Mouse (Mus musculus) limb, embryonic 10.5 days (tissue): ENCODE results near the gene Tgfb3. TPM values are rescaled to one million over a fixed set of nuclear protein-coding genes. Genes with fewer than 3 reads are reported as not detected.

ENCODE experiments used
- DNase-seq: peaks from one replicate; pipeline ENCODE4 v3.0.0-alpha.2; 2017; ENCODE audit warnings: low spot score
- H3K27ac ChIP-seq: fragments of 300-500 bp; sonication (generic); 2 replicates; pipeline ENCODE4 v1.5.1; 2016; ENCODE audit warnings: mild to moderate bottlenecking
- H3K27me3 ChIP-seq: fragments of 300-500 bp; sonication (generic); 2 replicates; pipeline ENCODE4 v1.6.1; 2016; ENCODE audit warnings: low read depth, mild to moderate bottlenecking; ENCODE audit not compliant: poor library complexity, severe bottlenecking
- H3K36me3 ChIP-seq: fragments of 300-500 bp; sonication (generic); 2 replicates; pipeline ENCODE4 v1.6.1; 2016; ENCODE audit warnings: mild to moderate bottlenecking, moderate library complexity
- H3K4me1 ChIP-seq: fragments of 300-500 bp; sonication (generic); 2 replicates; pipeline ENCODE4 v1.6.1; 2016
- H3K4me3 ChIP-seq: fragments of 300-500 bp; sonication (generic); 2 replicates; pipeline ENCODE4 v1.5.1; 2016; ENCODE audit warnings: mild to moderate bottlenecking, moderate library complexity
- H3K9me3 ChIP-seq: fragments of 300-500 bp; sonication (generic); replicated peaks from 2 replicates; pipeline ENCODE4 v1.6.1; 2016; ENCODE audit warnings: mild to moderate bottlenecking
- WGBS: fragments of 180-500 bp; shearing (Covaris S2); methylation state at CpG from one replicate; pipeline ENCODE4 v1.1.7; 2016; 5-methylcytosine and 5-hydroxymethylcytosine counted together
- polyA plus RNA-seq: library from polyadenylated mRNA; unstranded; fragments of >200 nt; fragmentation: Nextera tagmentation; extraction: Ambion mirVana; gene quantifications from 2 replicates; pipeline ENCODE4 v1.2.1, GENCODE M21; 2016

Gene Tgfb3
- polyA plus RNA-seq, 1 experiment from 2014 or later: 24.3 TPM

- WGBS: 85% methylated on average over 5 of the region's 5 CpGs
- no peaks in the 10 kb centered on the region for H3K27me3 ChIP-seq
- peaks cover 16% of the 10 kb centered on the region for H3K36me3 ChIP-seq
- no peak overlapping the region for H3K27ac ChIP-seq
- no peaks in the 10 kb centered on the region; the same call in 1 of the 2 replicates for H3K9me3 ChIP-seq
- peaks cover 13% of the 10 kb centered on the region for H3K4me1 ChIP-seq
- no peak for DNase-seq
- H3K4me3 ChIP-seq: no peak overlapping the region
These were observed 32.7 kb downstream of the Tgfb3 start for GRCm38 (mm10) chr12:86046141-86046540.

- peak overlapping the region; percentile 19; the same call in 1 of the 2 replicates for H3K27ac ChIP-seq
- no peaks in the 10 kb centered on the region; the same call in 1 of the 2 replicates for H3K9me3 ChIP-seq
- H3K4me1 ChIP-seq: peaks cover 47% of the 10 kb centered on the region
- no peak overlapping the region for H3K4me3 ChIP-seq
- peaks cover 18% of the 10 kb centered on the region for H3K36me3 ChIP-seq
- WGBS: 83% methylated on average over 6 of the region's 6 CpGs
- no peak for DNase-seq
- H3K27me3 ChIP-seq: no peaks in the 10 kb centered on the region
These were observed 39.1 kb downstream of the Tgfb3 start for GRCm38 (mm10) chr12:86039751-86040150.

- Histone ChIP-seq H3K27me3 (no peaks in the 10 kb centered on the region), H3K4me1 (peaks cover 54% of the 10 kb centered on the region), H3K4me3 (no peak overlapping the region), H3K36me3 (peaks cover 18% of the 10 kb centered on the region), H3K27ac (no peak overlapping the region), H3K9me3 (no peaks in the 10 kb centered on the region; the same call in 1 of the 2 replicates)
- 77% methylated on average over 5 of the region's 5 CpGs for WGBS
- no peak for DNase-seq
These were observed 39.8 kb downstream of the Tgfb3 start for GRCm38 (mm10) chr12:86039078-86039477.

- Histone ChIP-seq H3K9me3 (no peaks in the 10 kb centered on the region), H3K4me3 (no peak overlapping the region; the same call in 1 of the 2 replicates), H3K36me3 (peaks cover 5% of the 10 kb centered on the region), H3K27me3 (no peaks in the 10 kb centered on the region), H3K4me1 (peaks cover 70% of the 10 kb centered on the region), H3K27ac (peak overlapping the region; percentile 82)
- 9% methylated on average over 12 of the region's 12 CpGs for WGBS
- DNase-seq: peak; percentile 76
These were observed 41.5 kb downstream of the Tgfb3 start for GRCm38 (mm10) chr12:86037235-86037921.

- Histone ChIP-seq H3K4me3 (no peak overlapping the region; the same call in 1 of the 2 replicates), H3K4me1 (peaks cover 70% of the 10 kb centered on the region), H3K9me3 (no peaks in the 10 kb centered on the region), H3K36me3 (0 out of 2 replicates have a peak, but pooled peaks cover 2% of the 10 kb centered on the region), H3K27me3 (no peaks in the 10 kb centered on the region), H3K27ac (peak overlapping the region; percentile 82)
- 35% methylated on average over 9 of the region's 9 CpGs for WGBS
- no peak for DNase-seq
These were observed 42.3 kb downstream of the Tgfb3 start for GRCm38 (mm10) chr12:86036368-86037166.

- Histone ChIP-seq H3K27me3 (no peaks in the 10 kb centered on the region), H3K4me3 (no peak overlapping the region), H3K9me3 (no peaks in the 10 kb centered on the region), H3K36me3 (0 out of 2 replicates have a peak, but pooled peaks cover 2% of the 10 kb centered on the region), H3K4me1 (peaks cover 70% of the 10 kb centered on the region), H3K27ac (no peak overlapping the region)
- DNase-seq: no peak
These were observed 43.3 kb downstream of the Tgfb3 start for GRCm38 (mm10) chr12:86035586-86035985.

- WGBS: 85% methylated on average over 5 of the region's 5 CpGs
- Histone ChIP-seq H3K27ac (peak overlapping the region; percentile 10; the same call in 1 of the 2 replicates), H3K4me3 (no peak overlapping the region), H3K27me3 (no peaks in the 10 kb centered on the region), H3K9me3 (no peaks in the 10 kb centered on the region), H3K36me3 (no peaks in the 10 kb centered on the region), H3K4me1 (peaks cover 34% of the 10 kb centered on the region)
- DNase-seq: no peak
These were observed 47.9 kb downstream of the Tgfb3 start for GRCm38 (mm10) chr12:86030932-86031331.

- H3K27me3 ChIP-seq: no peaks in the 10 kb centered on the region
- 0 out of 2 replicates have a peak, but pooled peaks cover 3% of the 10 kb centered on the region for H3K36me3 ChIP-seq
- no peak overlapping the region for H3K27ac ChIP-seq
- H3K4me3 ChIP-seq: no peak overlapping the region
- H3K4me1 ChIP-seq: peaks cover 29% of the 10 kb centered on the region
- H3K9me3 ChIP-seq: no peaks in the 10 kb centered on the region
- DNase-seq: no peak
- WGBS: 89% methylated on average over 1 of the region's 1 CpGs
These were observed 51.1 kb downstream of the Tgfb3 start for GRCm38 (mm10) chr12:86027747-86028146.

GRCm38 (mm10) chr12:86027000-86027399 is 51.8 kb downstream of the Tgfb3 start:
- Histone ChIP-seq H3K4me3 (no peak overlapping the region), H3K27ac (no peak overlapping the region; the same call in 1 of the 2 replicates), H3K9me3 (no peaks in the 10 kb centered on the region), H3K4me1 (peaks cover 33% of the 10 kb centered on the region), H3K36me3 (0 out of 2 replicates have a peak, but pooled peaks cover 3% of the 10 kb centered on the region), H3K27me3 (no peaks in the 10 kb centered on the region)
- DNase-seq: no peak
- 80% methylated on average over 5 of the region's 5 CpGs for WGBS

- peaks cover 38% of the 10 kb centered on the region for H3K4me1 ChIP-seq
- 91% methylated on average over 6 of the region's 6 CpGs for WGBS
- DNase-seq: no peak
These were observed 53.4 kb downstream of the Tgfb3 start for GRCm38 (mm10) chr12:86025480-86025879.

GRCm38 (mm10) chr12:86024426-86024825 is 54.4 kb downstream of the Tgfb3 start:
- Histone ChIP-seq H3K27me3 (no peaks in the 10 kb centered on the region), H3K4me3 (no peak overlapping the region), H3K9me3 (no peaks in the 10 kb centered on the region), H3K36me3 (0 out of 2 replicates have a peak, but pooled peaks cover 6% of the 10 kb centered on the region), H3K27ac (peak overlapping the region; percentile 70; the same call in 1 of the 2 replicates), H3K4me1 (peaks cover 36% of the 10 kb centered on the region)
- 58% methylated on average over 4 of the region's 4 CpGs for WGBS
- DNase-seq: peak; percentile 56

More at GRCm38 (mm10) chr12:86025480-86025879, 53.4 kb downstream of the Tgfb3 start:
- Histone ChIP-seq H3K27ac (no peak overlapping the region), H3K36me3 (0 out of 2 replicates have a peak, but pooled peaks cover 3% of the 10 kb centered on the region), H3K27me3 (no peaks in the 10 kb centered on the region), H3K4me3 (no peak overlapping the region), H3K9me3 (no peaks in the 10 kb centered on the region)

GRCm38 (mm10) chr12:86023081-86023871 is 55.6 kb downstream of the Tgfb3 start:
- WGBS: 83% methylated on average over 4 of the region's 4 CpGs
- peak overlapping the region; percentile 72 for H3K27ac ChIP-seq
- peaks cover 36% of the 10 kb centered on the region for H3K4me1 ChIP-seq
- H3K27me3 ChIP-seq: no peaks in the 10 kb centered on the region
- H3K9me3 ChIP-seq: no peaks in the 10 kb centered on the region
- DNase-seq: peak; percentile 48
- no peak overlapping the region for H3K4me3 ChIP-seq
- H3K36me3 ChIP-seq: 0 out of 2 replicates have a peak, but pooled peaks cover 6% of the 10 kb centered on the region
